Mouse (Mus musculus) layer of hippocampus, adult 8-10 months (tissue): ENCODE measurements around the gene Gm21972. TPM values are rescaled to one million over a fixed set of nuclear protein-coding genes. Genes with fewer than 3 reads are reported as not detected.

Experiments used
- total RNA-seq, 4 experiments: library from RNA; stranded (reverse); gene quantifications; 2 replicates each; pipeline ENCODE4 v1.2.4; 2022

The Gm21972 gene
- total RNA-seq, 4 experiments from 2014 or later = 4.5 to 7.4 (median 6.4) TPM; not detected in 1

Other genes with a start within 250 kb of the Gm21972 start
- gene Itm2c, start 239.4 kb upstream of the Gm21972 start, total RNA-seq = 100 to 1,000 TPM; 782 to 804 (median 787) TPM
- 1 to 10 TPM; 4.3 to 5.3 (median 4.5) TPM for gene 4933407L21Rik, start 205.2 kb upstream of the Gm21972 start, total RNA-seq
- under 1 TPM in 3 of 4 experiments, not detected in 1; 0.08 to 0.52 (median 0.25) TPM for gene Gpr55, start 172.6 kb upstream of the Gm21972 start, total RNA-seq
- gene Spata3, start 116.8 kb upstream of the Gm21972 start, total RNA-seq = 1 to 10 TPM; 1.1 to 1.7 (median 1.3) TPM
- gene 2810459M11Rik, start 87.8 kb upstream of the Gm21972 start, total RNA-seq = 10 to 100 TPM; 12.6 to 22.3 (median 17.2) TPM
- 100 to 1,000 TPM; 117 to 122 (median 118) TPM for gene Psmd1, start 69.2 kb upstream of the Gm21972 start, total RNA-seq
- not detected for gene Htr2b, start 21.7 kb upstream of the Gm21972 start, total RNA-seq
- gene Armc9, start 21.1 kb downstream of the Gm21972 start, total RNA-seq = 10 to 100 TPM; 35.5 to 52.4 (median 43.3) TPM
- gene B3gnt7, start 169.2 kb downstream of the Gm21972 start, total RNA-seq = 1 to 10 TPM in 2 of 4 experiments, under 1 TPM in 2; 0.63 to 2.1 (median 1.1) TPM
- 100 to 1,000 TPM; 138 to 171 (median 146) TPM for gene Ncl, start 225.8 kb downstream of the Gm21972 start, total RNA-seq